Mouse (Mus musculus): ENCODE data around the gene Brip1.

Brip1 gene

DNA sequence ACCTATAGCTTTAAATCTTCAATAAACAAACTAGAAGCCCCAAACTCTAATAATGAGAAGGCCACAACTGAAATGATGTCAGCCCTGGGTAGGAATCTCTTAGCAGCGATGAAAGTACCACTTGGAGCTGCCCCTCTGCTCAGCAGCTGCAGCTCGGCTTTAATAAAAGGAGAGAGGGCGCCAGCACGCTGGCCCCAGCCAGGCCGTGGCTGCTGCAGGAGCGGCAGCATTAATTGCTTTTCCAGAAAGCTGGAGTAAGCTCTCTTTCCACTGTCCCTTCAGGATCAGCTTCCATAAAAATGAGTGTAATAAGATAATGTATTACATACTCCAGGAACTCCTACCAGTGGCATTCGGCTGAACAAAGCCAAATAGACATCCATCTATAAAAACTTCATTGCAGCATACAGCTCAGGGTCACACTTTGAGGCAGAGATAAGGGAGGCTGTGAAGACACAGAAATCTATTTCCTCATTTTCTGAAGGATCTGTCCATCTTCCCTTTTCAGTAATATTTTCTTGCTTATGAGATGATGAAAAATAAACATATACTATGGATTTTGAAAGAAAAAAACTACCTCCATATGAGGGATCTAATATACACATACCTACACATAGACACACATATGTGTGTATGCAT, 174.3 kb downstream of the Brip1 start:
- no peak for DNase-seq (ENCODE audit: low spot score)

DNA sequence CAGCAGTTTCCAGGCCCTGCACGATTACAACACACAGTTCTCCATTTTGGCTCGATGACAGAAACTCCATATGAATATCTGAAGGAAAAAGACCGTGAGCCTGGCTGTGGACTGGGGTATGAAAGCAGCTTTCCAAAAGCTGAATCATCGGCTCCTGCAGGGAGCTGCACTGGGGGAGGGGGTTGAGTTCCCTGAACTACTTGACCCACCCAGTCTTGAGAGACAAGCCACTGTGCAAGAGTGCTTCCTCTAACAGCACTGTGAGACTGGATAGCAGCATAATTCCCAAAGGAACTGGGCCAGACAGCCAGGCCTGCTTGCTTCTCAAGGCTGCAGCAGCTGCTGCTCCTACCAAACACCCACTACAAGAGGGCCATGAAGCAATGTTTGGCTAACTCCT, 178.6 kb downstream of the Brip1 start:
- DNase-seq (ENCODE audit: low spot score), result no peak

DNA sequence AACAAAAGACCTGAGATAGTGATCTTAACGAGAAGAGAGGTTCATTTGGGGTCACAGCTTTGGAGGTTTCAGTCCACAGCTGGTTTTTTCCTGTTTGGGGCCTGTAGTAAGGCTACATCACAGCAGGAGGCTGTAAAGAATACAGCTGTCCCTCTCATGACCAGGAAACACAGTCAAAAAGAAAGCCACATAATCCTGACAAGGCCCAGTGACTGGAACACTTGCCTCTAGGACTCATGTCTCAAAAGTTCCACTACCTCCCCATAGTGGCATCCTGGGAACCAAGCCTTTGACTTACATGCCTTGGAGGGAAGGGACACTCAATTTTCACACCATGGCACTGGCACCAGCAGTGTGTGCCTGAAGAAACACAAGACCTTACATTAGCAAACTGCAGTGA, 181.0 kb downstream of the Brip1 start:
- DNase-seq (ENCODE audit: low spot score), result no peak

DNA sequence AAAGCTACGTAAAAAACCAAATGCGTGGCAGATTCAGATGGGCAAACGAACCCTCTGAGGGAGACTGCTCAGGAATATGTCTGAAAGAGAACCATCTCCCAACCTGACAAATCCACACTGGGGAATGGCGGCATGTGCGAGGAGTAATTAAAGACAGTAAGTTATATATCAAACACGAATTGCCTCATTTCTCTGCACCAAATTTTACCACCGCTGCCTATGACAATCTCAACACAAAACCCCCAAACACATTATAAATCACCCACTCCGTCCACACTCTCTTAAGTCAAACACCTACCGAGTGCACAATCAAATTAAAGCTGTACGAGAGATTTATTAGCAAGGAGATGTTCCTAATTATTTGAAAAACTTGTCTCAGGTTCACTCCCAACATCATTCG, 184.8 kb downstream of the Brip1 start:
- no peak for DNase-seq (ENCODE audit: low spot score)

DNA sequence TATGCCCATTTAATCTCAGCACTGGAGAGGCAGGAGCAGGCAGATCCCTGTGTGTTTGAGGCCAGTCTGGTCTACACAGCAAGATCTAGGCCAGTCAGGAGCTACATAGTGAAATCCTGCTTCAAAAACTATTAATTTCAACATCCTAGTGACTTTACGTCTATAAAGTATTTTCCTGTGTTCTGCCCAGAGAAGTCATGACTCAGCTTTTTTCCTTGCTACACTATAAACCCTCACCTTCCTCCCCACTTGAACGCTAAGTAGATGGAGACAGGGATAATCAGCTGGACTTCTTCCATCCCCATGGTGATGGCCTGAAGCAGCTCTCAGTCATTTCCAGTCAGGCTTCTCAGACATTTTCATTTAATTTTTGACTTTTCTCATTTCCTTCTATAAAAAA, 187.9 kb downstream of the Brip1 start:
- no peak for DNase-seq (ENCODE audit: low spot score)

DNA sequence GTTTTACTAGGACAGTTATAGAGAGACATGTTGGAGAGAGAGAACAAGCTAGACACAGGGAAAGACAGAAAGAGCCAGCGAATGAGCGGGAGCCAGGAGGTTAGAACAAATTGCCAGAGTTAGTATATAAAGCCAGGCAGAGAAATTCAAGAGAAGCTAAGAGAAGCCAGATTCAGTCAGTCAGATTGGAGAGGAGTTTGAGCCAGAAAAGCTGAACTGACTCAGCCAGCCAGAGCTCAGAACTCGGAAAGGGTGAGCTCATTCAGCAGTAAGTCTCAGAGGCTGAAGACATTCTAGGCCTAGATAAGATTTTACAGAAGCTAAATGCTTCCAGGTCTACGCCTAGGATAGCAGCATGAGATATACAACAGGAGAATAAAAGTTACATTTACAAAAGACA, 190.5 kb downstream of the Brip1 start:
- no peak for DNase-seq (ENCODE audit: low spot score)

DNA sequence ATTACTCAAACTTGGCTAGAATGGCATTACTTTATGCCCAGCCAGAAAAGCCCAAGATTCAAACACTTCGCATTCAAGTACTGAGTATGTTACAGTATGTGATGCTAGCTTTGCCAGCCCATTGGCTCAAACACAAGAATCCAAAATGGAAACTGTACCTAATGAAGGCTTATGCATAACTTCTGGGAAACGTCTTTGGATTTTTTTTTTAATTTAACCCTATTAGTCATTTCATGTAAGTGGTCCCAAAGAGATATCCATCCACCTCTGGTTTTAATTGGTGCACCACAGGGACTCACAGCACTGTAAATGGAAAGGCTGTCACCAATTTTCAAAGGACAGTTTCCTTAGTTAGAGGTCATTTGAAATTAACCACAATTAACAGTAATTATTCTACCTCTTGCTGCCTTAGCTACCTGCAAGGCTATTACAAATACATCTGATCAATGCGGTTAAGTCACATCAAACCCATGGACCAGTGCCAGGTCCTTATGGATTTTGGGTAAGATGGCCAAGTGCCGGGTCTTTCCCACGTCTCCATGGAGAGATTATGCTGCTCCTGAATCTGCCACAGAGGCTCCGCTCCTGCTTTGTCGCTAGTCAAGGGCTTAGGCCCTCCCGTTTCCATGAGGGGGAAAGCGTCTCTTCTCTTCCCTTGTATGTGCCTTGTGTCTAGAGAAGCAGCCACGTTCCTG, 192.6 kb downstream of the Brip1 start:
- DNase-seq (ENCODE audit: low spot score), result no peak

Data from ovary, postnatal 10 days (tissue).